Mouse (Mus musculus) Patski (cell line): ENCODE measurements around the gene Gm49384. TPM values are rescaled to one million over a fixed set of nuclear protein-coding genes. Genes with fewer than 3 reads are reported as not detected.

Experiments
- ATAC-seq: fragments of 100-300 bp; one replicate; pipeline ENCODE4 v1.8.0; 2021
- CTCF ChIA-PET: fragments of 350-600 bp; sonication (Branson Sonifier 250); formaldehyde crosslinking; loops from one replicate; lab custom pipeline; 2022; ENCODE audit warnings: inconsistent platforms; lab: Charles Lee
- POLR2A ChIA-PET: fragments of 350-600 bp; sonication (Branson Sonifier 250); formaldehyde crosslinking; loops from one replicate; lab custom pipeline; 2022; ENCODE audit warnings: antibody characterized with exemption, inconsistent platforms; lab: Charles Lee
- DNase-seq: peaks from one replicate; pipeline ENCODE4 v3.0.0-alpha.2; 2011; ENCODE audit warnings: low read depth, low spot score
- H3K27me3 ChIP-seq: fragments of 371-371 bp; one replicate; pipeline ENCODE4 v1.5.1; 2021
- CTCF ChIP-seq: fragments of 100-300 bp; IDR thresholded peaks from one replicate; pipeline ENCODE4 v1.5.1; 2021
- in situ Hi-C: fragments of 300-500 bp; cut with MboI; formaldehyde crosslinking; loops from 3 replicates; pipeline ENCODE4 v1.11.1; 2018; ENCODE audit warnings: low pct_unique_long_range_greater_than_20kb, mixed read lengths
- polyA plus RNA-seq: library from polyadenylated mRNA; unstranded; gene quantifications from one replicate; pipeline ENCODE4 v1.2.3, GENCODE M21; 2021

Gene Gm49384
- polyA plus RNA-seq, 1 experiment from 2014 or later = 4.9 TPM

DNA sequence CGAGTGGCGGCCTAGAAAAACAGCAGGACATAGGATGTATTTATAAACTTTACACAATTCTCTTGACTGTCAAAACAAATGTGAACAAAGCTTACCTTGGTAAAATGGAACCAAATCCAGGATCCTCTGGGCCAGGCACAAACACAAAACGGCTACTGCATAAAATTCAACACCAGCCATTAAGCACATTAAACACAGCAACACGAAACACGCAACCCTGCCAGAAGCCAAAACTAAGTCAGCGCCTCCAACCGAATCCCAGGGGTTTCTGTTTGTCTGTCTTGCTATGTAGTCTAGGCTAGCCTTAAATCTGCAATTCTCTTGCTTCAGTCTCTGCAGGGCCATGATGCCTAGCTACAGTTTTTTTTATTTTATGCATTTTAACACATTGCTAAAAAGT lies 3.9 kb upstream of the Gm49384 start:
- ATAC-seq = no peak
- TF ChIP-seq CTCF = no peak
- in situ Hi-C loops = loop anchor here (25.0 kb wide), 1 partner anchor 379 kb away; the partner anchor contains the start of gene Vcpkmt
- CTCF ChIA-PET = no interaction called here
- no peaks in the 10 kb centered on the region for H3K27me3 ChIP-seq
- no peak for DNase-seq
- POLR2A ChIA-PET = no interaction called here

- in situ Hi-C loops = loop anchor here (25.0 kb wide), 1 partner anchor 380 kb away; the partner anchor contains the start of gene Vcpkmt
- ChIA-PET CTCF (no interaction called here), POLR2A (no interaction called here)
- TF ChIP-seq CTCF = no peak
- H3K27me3 ChIP-seq = no peaks in the 10 kb centered on the region
- no peak for DNase-seq
- ATAC-seq = no peak
These were observed 3.3 kb upstream of the Gm49384 start for GRCm38 (mm10) chr12:69207396-69207795.

DNA sequence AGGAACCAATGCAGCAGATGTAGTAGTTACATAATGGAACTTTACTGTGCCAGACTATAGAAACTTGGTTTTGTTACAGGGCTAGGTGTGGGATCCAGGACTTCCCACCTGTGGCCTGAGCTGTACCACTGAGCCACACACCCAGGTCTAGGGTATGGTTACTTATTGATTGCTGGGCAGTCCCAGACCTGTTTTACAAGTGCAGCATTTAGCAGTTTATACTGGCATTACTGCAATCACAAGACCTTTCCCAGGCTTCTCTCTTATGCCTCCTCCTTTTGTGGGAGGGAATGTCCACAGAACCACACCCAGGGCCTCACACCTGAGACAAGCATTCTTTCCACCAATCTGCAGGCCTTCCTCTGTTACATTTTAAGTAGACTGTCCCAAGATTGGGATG lies 5.1 kb downstream of the Gm49384 start:
- in situ Hi-C loops = no loop called here
- no peak for TF ChIP-seq CTCF
- H3K27me3 ChIP-seq = no peaks in the 10 kb centered on the region
- ATAC-seq (no peak), DNase-seq (no peak)
- POLR2A ChIA-PET = no interaction called here
- CTCF ChIA-PET = no interaction called here

GRCm38 (mm10) chr12:69198164-69198535 lies 5.9 kb downstream of the Gm49384 start, which contains the start of gene Dnaaf2:
TSS of gene Dnaaf2 (minus strand) at chr12:69198429.
- in situ Hi-C loops = no loop called here

GRCm38 (mm10) chr12:69197378-69198163 lies 6.5 kb downstream of the Gm49384 start:
- TF ChIP-seq CTCF = no peak

More at GRCm38 (mm10) chr12:69198164-69198535, 5.9 kb downstream of the Gm49384 start, which contains the start of gene Dnaaf2:
- H3K27me3 ChIP-seq = no peaks in the 10 kb centered on the region
- DNase-seq (no peak), ATAC-seq (peak; percentile 32)
- TF ChIP-seq CTCF = no peak
- POLR2A ChIA-PET = no interaction called here
- CTCF ChIA-PET = no interaction called here

GRCm38 (mm10) chr12:69196444-69197377 lies 7.4 kb downstream of the Gm49384 start, which contains the start of gene Gm49383:
TSS of gene Gm49383 (minus strand) at chr12:69197104.
- CTCF ChIA-PET = no interaction called here
- POLR2A ChIA-PET = interaction anchor here (0.5 to 1.4 kb wide), 3 partner anchors 12 to 97 kb away, joined by 3 to 6 read pairs (median 5); partner anchors contain the start of genes Mgat2 and Rpl36al
- H3K27me3 ChIP-seq = no peaks in the 10 kb centered on the region
- TF ChIP-seq CTCF = no peak
- peak; percentile 78 for ATAC-seq
- DNase-seq = no peak
- in situ Hi-C loops = no loop called here

More at GRCm38 (mm10) chr12:69197378-69198163, 6.5 kb downstream of the Gm49384 start:
- ChIA-PET CTCF (no interaction called here), POLR2A (interaction anchor here (1.4 kb wide), 1 partner anchor 13 kb away, joined by 6 read pairs; the partner anchor contains the start of genes Mgat2 and Rpl36al)
- in situ Hi-C loops = no loop called here
- peak; percentile 62 for ATAC-seq
- no peak for DNase-seq
- H3K27me3 ChIP-seq = no peaks in the 10 kb centered on the region

GRCm38 (mm10) chr12:69192637-69193036 lies 11.4 kb downstream of the Gm49384 start:
- in situ Hi-C loops = no loop called here
- no peak for TF ChIP-seq CTCF
- H3K27me3 ChIP-seq = no peaks in the 10 kb centered on the region
- ChIA-PET POLR2A (no interaction called here), CTCF (no interaction called here)
- DNase-seq (no peak), ATAC-seq (no peak)

- no peak for ATAC-seq
- TF ChIP-seq CTCF = no peak
- POLR2A ChIA-PET = no interaction called here
- H3K27me3 ChIP-seq = no peaks in the 10 kb centered on the region
- CTCF ChIA-PET = no interaction called here
- no peak for DNase-seq
- in situ Hi-C loops = no loop called here
These were observed 12.7 kb downstream of the Gm49384 start for GRCm38 (mm10) chr12:69191396-69191795.

GRCm38 (mm10) chr12:69190522-69190921 lies 13.5 kb downstream of the Gm49384 start:
- TF ChIP-seq CTCF = no peak
- POLR2A ChIA-PET = no interaction called here
- DNase-seq (no peak), ATAC-seq (no peak)
- CTCF ChIA-PET = no interaction called here
- in situ Hi-C loops = no loop called here
- no peaks in the 10 kb centered on the region for H3K27me3 ChIP-seq

DNA sequence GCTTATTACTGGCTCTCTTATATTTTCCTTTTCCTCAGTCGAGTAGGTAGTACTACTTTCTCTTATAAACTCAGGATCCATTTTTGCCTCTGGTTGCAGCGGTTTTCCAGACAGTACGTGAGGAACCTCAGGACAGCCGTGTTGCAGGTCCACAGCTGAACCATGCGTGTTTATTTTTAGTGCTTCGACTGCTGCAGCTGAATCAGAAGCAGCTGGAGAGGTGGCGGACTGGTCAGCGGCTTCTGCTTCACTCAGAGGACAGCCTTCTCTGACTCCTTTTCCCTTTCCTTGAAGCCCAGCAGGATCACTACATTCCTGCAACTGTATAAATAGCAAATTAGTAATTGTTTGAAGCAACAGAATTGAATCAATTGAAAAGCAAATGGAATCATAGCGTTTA lies 14.0 kb downstream of the Gm49384 start:
- CTCF ChIA-PET = no interaction called here
- POLR2A ChIA-PET = no interaction called here
- ATAC-seq (no peak), DNase-seq (no peak)
- in situ Hi-C loops = no loop called here
- TF ChIP-seq CTCF = no peak
- no peaks in the 10 kb centered on the region for H3K27me3 ChIP-seq
